Mouse (Mus musculus) layer of hippocampus, postnatal 14 days (tissue): ENCODE data around the gene Dll4. TPM values are rescaled to one million over a fixed set of nuclear protein-coding genes. Genes with fewer than 3 reads are reported as not detected.

ENCODE experiments used
- DNase-seq, 2 experiments: peaks; one replicate each; pipeline ENCODE4 v3.0.0; 2021 to 2022; ENCODE audit warnings: low spot score in 2 of 2, mixed read lengths in 1 of 2
- long read RNA-seq, 2 experiments: library from polyadenylated mRNA; stranded (forward); transcript quantifications; one replicate each; pipeline ENCODE4 v2.0.0; 2021
- total RNA-seq, 2 experiments: library from RNA; stranded (reverse); gene quantifications; 2 replicates each; pipeline ENCODE4 v1.2.3; 2021

The Dll4 gene
- 1 to 10 TPM; 5.6 to 6.3 TPM for total RNA-seq
- long read RNA-seq, experiment 1, partial matches to known transcripts, result 1 of 5 reads
- long read RNA-seq, experiment 1, other reads (novel, unspliced or antisense), result 0 of 5 reads
- long read RNA-seq, experiment 2, partial matches to known transcripts, result 1 of 6 reads
- long read RNA-seq, experiment 2, other reads (novel, unspliced or antisense), result 2 of 6 reads

- no peak for DNase-seq
Observed at GRCm38 (mm10) chr2:119325568-119326143, at the start of gene Dll4. Gene Dll4 (plus strand): TSS chr2:119325784.

- no peak for DNase-seq
Observed at GRCm38 (mm10) chr2:119276926-119277325, 48.7 kb upstream of the Dll4 start.

- DNase-seq, result no peak
Observed at GRCm38 (mm10) chr2:119277810-119278209, 47.8 kb upstream of the Dll4 start.

GRCm38 (mm10) chr2:119281899-119282565, 43.6 kb upstream of the Dll4 start:
- DNase-seq, result no peak

- no peak for DNase-seq
Observed at GRCm38 (mm10) chr2:119287372-119287771, 38.2 kb upstream of the Dll4 start.

- DNase-seq, result peak; percentile 98 to 99
Observed at GRCm38 (mm10) chr2:119288270-119288882, 37.2 kb upstream of the Dll4 start, which contains the start of gene Vps18. Gene Vps18 (plus strand): TSS chr2:119288740.

- DNase-seq, result no peak
Observed at GRCm38 (mm10) chr2:119289014-119289416, 36.6 kb upstream of the Dll4 start.

- no peak for DNase-seq
Observed at GRCm38 (mm10) chr2:119292281-119292680, 33.3 kb upstream of the Dll4 start.

- DNase-seq, result no peak
Observed at GRCm38 (mm10) chr2:119292852-119293251, 32.7 kb upstream of the Dll4 start.

- no peak for DNase-seq
Observed at GRCm38 (mm10) chr2:119293311-119293710, 32.3 kb upstream of the Dll4 start.

GRCm38 (mm10) chr2:119293776-119294390, 31.7 kb upstream of the Dll4 start:
- no peak for DNase-seq

GRCm38 (mm10) chr2:119294411-119294810, 31.2 kb upstream of the Dll4 start:
- DNase-seq, result no peak

- no peak for DNase-seq
Observed at GRCm38 (mm10) chr2:119296756-119297155, 28.8 kb upstream of the Dll4 start.

- no peak for DNase-seq
Observed at GRCm38 (mm10) chr2:119297506-119297905, 28.1 kb upstream of the Dll4 start.

- peak in 1 of 2 experiments; percentile 62 for DNase-seq
Observed at GRCm38 (mm10) chr2:119298330-119298729, 27.3 kb upstream of the Dll4 start.

GRCm38 (mm10) chr2:119298839-119299238, 26.7 kb upstream of the Dll4 start:
- no peak for DNase-seq

GRCm38 (mm10) chr2:119299981-119300818, 25.4 kb upstream of the Dll4 start:
- DNase-seq, result no peak

- DNase-seq, result peak; percentile 55 to 71
Observed at GRCm38 (mm10) chr2:119300819-119301493, 24.6 kb upstream of the Dll4 start.

- DNase-seq, result no peak
Observed at GRCm38 (mm10) chr2:119302876-119303275, 22.7 kb upstream of the Dll4 start.

GRCm38 (mm10) chr2:119304391-119304790, 21.2 kb upstream of the Dll4 start:
- no peak for DNase-seq
